Mouse (Mus musculus): Measurements from ENCODE around the gene Asic3.
A peak's percentile ranks its signal among the peaks of the same experiment; 100 is the strongest.

Gene Asic3

DNA sequence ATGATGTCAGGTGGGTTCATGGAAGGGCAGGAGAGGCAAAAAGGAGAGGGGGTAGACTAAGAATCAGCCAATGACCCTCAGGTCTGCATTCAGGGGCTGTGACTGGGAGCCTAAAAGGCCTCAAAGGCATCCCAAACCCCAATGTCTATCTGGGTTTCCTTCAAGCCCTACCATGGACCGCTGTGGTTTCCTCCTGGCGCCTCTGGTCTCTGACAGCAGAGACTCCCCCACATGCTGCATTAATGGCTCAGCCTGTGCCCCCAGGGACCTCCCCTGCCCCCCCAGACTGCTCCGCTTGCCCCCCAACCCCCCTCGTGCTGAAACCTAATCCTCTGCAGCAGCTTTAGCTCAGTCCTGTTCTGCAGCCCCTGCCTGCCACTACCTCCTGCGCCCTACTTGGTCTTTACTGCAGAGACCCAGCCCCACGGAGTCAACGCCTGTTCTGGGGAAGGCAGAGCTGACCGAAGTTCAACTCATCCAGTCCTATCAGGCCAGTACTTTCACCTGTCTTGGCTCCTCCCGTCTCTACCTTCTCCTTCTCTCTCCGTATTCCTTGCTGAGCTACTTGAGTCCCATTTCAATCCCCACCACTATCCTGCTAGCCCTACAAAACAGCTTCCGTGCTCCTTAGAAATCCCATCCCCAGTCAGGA lies at the start of gene Asic3:
Gene Asic3, plus strand, starts transcription at position 351 of the 652 bp plus-strand sequence.
- peak; percentile 28 for DNase-seq

DNA sequence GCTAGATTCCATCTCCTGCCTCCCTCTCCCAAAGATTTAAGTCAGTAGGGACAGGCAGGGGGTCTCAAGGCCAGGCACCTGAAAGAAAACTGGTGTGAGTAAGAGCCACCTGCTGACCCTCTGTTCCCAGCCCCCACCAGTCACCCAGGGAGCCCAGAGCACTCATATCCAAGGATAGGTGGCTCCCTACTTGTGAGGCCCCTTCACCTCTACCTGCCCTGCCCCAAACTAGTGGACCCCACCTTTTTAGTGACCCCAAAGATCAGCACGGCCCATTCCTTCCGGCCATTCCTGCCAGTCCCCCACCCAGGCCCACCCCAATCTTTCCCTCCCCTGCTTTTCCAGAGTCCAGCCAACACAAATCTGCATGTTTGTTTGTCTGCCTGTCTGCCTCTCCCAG lies 49.7 kb upstream of the Asic3 start:
- DNase-seq, result no peak

DNA sequence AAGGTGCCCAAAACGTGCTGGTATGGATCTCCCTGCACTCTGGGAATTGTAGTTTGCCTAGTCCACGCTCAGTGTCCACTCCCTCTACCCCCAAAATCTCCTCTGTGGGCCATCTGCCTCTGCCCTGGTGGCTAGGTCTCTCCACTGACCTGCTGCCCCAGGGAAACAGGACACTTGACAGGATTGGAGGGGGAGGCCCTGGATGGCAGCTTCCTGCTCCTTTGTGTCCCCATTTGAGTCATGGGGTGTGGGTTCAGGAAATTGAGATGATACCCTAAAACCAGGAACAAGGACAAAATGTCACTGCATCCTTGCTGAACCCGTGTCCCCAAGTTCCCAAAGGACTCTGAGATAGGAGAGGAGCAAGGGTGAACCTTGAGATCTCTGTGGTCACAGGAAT lies 49.1 kb upstream of the Asic3 start:
- no peak for DNase-seq

DNA sequence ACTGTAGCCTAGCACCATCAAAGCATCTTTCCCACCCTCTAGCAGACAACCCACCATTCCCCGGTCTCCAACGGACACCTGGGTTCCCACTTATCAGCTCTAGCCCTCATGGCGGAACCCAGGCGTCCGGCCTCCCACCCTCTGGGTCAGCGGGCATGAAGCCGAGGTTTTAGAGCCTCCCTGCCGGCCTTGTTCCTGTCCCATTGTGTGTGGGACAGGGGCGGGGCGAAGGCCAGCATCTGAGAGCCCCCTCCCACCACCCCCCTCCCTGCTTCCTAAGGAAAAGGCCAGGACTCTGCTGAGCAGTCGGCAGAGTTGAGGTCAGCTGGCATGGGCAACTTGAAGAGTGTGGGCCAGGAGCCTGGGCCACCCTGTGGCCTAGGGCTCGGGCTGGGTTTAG lies 48.7 kb upstream of the Asic3 start, which contains the start of gene Nos3:
Gene Nos3, plus strand, starts transcription at position 303 of the 400 bp plus-strand sequence.
- no peak for DNase-seq

DNA sequence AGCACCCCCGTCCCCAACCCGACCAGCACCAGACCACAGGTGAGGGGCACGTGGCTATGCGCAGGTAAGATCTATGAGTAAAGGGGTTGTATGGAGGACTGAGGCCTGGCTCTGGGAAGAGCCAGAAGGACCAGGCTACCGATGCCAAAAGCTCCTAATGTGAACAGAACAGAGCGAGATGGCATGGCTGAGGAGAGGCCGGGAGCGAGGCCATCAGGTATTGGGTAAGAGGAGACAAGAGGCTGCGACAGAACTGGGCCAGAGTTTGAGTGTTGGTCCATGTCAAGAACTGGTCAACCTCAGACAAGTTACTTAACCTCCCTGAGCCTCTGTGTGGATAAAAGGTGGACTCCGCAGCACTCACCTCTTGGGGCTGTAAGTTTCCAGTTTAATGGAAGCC lies 48.2 kb upstream of the Asic3 start:
- no peak for DNase-seq

DNA sequence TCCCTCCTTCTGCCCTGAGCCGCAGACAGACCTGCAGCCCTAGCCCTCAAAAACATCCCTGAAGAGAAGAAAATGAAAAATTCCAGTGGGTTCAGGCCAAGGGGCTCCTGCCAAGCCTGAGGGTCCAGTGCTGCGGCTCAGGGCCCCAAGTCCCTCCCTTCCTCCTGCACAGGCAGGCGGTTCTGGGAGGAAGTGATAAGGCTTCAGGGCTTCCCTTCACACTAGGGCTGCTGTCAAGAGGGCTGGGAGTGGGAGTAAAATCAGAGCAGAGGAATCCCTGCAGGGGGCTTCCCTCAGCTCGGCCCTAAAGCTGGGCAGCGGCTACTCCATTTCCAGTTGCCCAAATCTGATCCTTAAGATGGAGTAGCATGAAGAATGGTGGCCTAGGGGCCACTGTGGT lies 47.7 kb upstream of the Asic3 start:
- DNase-seq, result no peak

DNA sequence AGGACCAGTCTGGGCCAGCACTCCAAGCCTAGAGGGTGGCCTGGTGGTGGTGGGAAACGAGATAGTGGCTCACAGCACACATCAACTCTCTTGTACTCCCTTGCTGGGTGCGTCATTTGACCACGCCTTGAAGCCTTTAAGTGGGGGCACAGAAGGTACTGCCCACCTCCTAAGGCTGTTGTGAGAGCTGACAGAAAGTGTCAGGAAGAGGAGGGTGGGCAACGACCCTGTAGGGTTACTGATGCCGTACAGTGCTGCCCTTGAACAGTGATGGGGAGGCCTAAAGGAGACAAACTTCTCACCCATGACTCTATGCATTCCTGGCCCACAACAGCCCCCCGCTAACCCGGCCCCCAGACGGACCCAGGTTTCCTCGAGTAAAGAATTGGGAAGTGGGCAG lies 46.8 kb upstream of the Asic3 start:
- DNase-seq, result no peak

DNA sequence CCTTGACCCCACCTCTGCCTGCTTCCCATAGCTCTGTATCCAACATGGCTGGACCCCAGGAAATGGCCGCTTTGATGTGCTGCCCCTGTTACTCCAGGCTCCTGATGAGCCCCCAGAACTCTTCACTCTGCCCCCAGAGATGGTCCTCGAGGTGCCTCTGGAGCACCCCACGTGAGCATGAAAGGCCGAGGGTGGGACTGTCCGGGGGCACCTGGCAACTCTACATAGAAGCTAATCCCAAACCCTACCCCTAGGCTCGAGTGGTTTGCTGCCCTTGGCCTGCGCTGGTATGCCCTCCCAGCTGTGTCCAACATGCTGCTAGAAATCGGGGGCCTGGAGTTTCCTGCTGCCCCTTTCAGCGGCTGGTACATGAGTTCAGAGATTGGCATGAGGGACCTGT lies 43.4 kb upstream of the Asic3 start:
- no peak for DNase-seq

DNA sequence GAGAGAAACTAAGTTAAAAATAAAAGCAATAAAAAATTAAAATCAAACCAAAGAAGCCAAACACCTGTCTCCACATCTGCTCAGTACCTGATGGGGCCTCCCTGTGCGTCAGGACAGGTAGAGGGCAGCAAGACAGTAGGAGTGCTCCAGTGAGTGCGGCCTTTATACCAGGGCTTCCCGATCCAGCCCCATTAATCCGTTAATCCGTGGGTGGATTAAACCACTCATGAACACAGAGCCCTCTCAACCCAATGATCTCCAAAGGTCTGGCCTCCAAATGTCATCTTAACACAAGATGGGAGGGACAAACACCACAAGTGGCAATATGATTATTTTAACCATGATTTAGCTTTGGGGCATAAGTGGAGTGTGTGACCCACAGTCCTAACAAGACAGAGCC lies 39.4 kb upstream of the Asic3 start:
- DNase-seq, result no peak

DNA sequence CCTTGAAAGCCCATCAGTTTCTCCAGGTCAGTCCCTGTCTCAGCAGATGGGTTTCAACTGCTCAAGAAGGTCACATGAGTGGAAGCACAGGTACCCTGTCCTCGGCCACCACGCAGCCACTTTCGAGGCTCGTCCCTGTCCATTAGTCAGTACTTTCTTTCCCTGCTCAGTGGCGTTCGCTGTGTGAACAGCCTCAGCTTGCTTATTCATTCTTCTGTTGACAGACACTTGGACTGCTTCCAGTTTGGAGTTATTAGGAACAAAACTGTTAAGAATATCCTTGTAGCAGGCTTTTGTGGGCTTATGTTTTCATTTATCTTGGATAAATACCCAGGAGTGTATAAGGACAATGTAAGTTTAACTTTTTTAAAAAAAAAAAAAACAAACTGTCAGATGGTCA lies 39.0 kb upstream of the Asic3 start:
- no peak for DNase-seq

DNA sequence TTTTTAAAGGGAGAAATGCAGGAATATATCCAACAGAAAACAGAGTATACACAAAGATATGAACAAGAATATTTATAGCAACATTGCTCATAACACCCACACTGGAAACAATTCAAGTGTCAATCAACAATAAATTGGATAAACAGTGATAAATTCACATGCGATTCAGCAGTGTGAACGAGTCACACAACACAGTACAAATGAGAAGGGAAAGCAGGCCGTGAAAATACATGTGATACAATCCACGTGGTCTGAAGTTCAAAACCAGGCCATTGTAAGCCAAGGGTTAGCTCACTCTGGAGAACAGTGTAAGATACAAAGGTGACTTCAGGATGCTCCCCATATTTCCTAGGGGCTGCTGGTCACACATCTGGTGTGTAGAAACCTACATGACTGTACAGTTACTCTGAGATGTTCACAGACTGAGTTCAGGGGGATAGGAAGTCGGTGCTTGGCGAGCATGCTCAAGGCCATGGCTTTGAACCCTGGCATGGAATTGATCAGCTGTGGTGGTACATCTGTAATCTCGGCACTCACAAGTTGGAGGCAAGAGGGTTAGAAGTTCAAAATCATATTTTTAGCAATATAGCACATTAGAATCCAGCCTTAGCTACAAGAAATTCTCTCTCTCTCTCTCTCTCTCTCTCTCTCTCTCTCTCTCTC lies 38.4 kb upstream of the Asic3 start:
- no peak for DNase-seq

DNA sequence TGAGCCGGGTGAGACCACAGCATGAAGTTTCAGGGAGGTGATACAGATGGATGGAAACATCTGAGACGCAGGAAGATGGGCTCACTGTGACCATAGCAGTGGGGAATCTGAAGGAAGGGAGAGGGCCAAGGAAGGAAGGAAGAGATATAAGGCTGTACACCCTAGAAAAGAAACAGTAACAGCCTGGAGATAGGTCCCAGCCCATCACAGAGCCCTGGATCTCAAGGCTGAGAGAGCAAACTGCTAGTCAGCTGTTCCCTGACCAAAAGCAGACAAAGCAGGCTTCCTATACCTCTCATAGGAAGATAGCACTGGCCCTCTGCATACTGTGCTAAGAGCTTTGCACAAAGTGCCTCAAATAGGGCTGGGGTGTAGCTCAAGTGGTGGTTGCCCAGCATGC lies 34.5 kb upstream of the Asic3 start:
- no peak for DNase-seq

DNA sequence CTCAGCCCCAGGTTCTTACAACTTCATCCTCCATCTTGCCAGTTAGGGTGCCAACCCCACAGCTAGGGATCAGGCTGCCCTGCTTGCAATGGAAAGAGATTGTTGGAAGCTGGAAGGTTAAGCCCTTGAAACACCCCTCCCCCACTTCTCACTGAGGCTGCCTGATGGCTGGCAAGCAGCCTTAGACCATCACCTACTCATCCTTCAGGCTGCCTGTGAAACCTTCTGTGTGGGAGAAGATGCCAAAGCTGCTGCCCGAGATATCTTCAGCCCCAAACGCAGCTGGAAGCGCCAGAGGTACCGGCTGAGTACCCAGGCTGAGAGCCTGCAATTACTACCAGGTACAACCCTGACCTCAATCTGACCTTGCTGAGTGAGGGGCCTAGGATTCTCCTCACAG lies 33.7 kb upstream of the Asic3 start:
- no peak for DNase-seq

DNA sequence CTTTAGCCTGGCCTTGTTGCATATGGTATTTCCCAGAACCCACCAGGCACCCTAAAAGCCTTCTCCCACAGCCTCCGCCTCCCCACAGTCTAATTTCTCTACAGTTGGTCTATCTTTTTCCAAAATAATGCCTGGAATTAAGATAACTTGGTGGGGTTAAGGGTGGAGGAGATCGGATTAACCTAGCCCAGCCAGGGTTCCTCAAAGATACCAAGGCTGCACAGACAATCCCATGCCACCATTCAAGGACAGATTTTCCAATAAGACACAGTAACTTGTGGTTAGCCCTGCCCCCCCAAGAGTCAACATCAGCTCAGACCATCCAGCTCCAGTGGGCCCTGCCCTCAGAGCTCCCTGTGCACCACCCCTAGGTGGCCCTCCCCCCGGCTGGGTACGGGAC lies 32.7 kb upstream of the Asic3 start:
- no peak for DNase-seq

DNA sequence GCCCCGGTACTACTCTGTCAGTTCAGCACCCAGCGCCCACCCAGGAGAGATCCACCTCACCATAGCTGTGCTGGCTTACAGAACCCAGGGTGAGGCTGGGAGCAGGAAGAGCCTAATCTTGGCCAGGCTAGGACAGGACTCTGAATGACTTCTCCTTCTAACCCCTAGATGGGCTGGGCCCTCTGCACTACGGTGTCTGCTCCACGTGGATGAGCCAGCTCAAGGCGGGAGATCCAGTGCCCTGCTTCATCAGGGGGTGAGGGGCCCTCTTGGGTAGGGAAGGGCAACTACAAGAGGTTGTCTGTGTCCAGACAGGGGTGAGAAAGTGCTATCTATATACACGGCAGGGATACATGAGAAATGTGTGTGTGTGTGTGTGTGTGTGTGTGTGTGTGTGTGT lies 31.7 kb upstream of the Asic3 start:
- no peak for DNase-seq

DNA sequence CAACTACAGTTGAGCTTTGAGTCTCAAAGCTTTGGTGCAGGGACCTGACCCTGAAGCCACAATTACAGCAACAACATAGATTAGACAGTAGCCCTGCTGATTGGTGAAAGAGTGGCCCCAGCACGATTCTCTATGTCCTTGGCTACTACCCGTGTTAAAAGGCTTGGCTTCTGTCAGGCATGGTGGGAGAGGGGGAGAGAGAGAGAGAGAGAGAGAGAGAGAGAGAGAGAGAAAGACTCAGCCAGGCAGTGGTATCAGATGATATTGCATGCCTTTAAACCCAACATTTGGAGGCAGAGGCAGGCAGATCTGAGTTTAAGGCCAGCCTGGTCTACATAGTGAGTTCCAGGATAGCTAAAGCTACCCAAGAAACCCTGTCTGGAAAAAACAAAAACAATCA lies 31.2 kb upstream of the Asic3 start:
- no peak for DNase-seq

DNA sequence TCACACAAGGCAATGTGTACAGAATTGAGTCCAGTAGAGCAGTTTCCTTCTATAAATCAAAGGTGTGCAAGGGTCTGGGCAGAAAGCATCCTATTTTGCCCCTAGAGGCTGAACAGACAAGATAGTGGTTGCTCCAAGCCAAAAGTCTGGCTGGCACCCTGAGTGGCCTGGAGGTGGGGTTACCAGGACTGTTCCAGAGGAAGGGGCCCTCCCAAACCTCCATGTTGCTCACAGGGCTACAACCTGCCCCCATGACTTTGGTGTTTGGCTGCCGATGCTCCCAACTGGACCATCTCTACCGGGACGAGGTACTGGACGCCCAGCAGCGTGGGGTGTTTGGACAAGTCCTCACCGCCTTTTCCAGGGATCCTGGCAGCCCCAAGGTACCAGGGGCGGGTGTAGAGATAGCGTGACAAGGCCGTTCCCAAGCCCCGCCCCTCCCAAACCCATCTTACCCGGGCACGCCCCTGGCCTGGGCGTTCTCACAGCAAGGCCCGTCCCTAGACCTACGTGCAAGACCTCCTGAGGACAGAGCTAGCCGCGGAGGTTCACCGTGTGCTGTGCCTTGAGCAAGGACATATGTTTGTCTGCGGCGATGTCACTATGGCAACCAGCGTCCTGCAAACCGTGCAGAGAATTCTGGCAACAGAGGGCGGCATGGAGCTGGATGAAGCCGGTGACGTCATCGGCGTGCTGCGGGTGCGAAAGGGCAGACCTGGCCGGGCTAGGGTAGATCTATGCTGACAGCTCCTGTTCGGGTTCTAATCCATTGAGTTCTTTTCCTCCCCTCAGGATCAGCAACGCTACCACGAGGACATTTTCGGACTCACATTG lies 29.9 kb upstream of the Asic3 start:
- DNase-seq, result peak; percentile 96

DNA sequence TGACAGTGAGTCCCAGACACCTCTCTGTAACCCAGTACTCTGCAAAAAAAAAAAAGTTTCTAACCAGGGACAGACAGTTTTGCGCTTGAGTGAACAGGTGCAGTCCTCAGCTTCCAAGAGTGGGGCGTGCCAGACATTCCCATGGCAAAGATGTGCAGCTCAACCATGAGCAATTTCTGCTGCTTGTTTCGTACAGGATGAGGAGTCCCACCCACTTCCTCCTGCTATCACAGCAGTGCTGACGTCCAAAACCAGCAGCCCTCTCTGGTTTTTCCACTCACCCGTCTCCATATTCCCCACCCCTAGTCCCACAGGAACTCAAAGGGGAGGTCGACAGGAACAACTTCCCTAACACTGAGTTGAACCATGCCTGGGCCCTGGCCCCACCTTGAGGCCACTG lies 28.8 kb upstream of the Asic3 start:
- DNase-seq, result no peak

DNA sequence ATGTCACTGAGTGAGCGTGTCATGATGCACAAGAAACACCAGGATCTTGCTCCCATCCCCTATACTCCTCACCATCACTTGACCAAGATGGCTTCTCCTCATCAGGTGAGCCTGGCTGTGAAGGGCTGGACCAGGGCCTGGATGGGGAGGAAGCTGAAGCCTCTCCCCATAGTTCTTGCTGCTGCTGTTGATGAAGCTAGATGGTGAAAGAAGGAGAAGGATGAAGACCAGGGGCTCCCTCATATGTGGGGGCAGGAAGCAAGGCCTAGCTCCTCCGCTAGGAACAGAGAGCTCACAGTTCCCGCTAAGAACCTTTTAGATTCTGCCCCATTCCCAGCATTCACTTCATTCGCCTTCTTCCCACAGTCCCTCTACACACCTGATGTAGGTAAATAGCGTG lies 27.8 kb upstream of the Asic3 start:
- no peak for DNase-seq

DNA sequence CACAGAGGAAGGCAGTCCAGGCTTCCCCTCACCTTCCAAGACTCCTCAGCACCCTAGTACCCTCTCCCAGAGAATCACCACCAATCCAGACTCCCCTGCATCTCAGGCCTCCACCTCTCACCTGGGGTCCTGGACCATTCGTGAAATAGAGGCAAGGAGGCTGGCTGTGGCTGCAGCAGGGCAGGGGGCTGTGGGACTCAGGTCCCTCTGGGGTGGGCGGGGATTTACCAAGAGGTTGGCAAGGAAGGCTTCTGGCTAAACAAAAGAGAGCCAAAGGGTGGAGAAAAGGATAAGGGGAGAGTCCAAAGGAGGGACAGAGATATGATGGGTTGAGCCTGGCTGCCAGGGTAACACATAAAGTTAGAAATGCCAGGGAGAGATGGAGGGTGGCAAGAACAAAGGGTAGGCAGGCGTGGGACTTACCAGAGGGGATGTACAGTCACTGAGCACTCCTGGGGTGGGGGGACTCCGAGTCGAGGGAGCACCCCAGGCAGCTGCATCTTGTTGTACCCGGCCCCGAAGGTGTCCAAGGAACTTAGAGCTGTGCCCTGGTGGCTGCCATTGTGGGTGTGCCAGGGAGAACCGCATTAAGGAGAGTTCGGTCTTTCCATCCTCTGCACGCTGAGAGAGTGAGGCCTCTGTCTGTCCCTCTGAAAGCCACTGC lies 27.2 kb upstream of the Asic3 start:
- DNase-seq, result no peak

DNA sequence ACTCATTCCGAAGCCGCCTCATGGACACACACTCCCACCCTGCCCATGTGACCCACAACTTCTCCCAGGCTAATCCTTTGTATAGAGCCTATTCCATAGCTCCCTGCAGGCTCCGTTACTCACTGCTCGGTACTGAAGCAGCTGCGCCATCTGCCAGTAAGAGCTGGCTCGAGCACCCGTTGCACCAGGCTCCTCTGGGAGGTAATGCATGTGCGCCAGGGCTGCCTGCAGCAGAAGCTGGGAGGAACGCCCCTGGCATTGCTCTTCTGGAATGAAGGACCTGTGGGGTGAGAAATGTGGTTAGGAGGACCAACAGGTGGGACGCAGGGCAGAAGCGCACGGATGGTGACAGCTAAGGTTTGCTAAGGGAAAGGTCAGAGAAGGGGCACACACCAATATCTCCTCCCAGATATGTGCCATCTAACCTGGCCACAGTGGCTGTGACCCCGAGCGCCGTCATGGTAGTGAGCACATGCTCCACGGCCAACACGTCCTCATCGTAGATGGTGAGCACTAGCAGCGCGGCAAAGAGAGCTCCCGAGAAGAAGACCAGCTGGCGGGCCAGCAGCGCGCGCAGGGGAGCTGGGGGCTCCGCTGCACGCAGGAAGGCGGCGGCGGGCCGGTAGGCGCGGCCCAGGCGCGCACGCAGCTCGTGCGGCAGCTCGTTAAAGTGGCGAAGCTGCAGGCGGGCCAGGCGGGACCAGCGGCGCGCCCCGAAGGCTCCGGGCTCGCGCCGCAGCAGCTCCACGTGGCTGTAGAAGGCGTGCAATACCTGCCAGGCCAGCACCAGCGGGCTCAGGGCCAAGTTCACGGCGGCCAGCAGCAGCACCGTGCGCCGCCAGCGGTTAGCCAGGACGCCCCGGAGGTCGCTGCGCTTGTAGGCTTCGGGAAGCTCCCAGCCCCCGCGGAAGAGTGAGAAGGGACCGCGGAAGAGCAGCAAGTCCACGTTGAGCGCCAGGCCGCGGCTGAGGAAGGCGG lies 25.6 kb upstream of the Asic3 start:
- peak; percentile 75 for DNase-seq

DNA sequence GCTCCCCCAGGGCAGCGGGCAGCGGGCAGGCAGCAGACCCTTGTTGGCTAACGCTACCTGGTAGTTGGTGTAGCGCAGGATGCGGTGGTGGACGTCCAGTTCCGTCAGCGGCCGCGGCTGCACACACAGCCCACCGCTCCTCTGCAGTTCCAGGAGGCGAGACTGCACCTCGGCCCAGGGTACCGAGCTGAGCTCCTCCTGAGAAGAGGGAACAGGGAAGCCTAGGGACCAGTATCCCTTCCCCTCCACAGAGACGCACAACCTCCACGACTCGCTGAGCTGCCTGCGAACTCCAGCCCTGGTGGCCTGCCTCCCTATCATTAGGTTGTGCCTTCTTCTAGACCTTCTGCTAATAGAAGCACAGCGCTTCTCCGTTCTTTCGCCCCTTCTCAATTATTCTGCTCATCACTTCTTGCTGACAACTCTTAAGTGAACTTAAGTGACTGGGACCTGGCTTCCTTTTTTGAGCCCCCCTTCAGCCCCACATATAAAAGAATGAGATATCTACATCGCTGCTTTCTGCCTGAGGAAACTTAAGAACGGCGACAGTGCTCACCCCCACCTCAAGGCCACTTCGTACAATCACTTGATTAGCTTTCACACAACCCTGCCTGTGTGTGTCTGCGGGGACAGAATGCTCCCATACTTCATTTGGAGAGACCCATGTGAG lies 24.8 kb upstream of the Asic3 start:
- no peak for DNase-seq

Data from embryo, embryonic 11 days (tissue).